Mouse (Mus musculus): ENCODE results near the gene Abhd12.

- no peak for TF ChIP-seq CTCF (IDR thresholded peaks at IDR 0.05; ENCODE audit: low read depth)
- TF ChIP-seq EP300 (IDR thresholded peaks at IDR 0.05; ENCODE audit: low read depth) = no peak
Measured at GRCm38 (mm10) chr2:150800616-150801015, 103.9 kb downstream of the Abhd12 start.
